Mouse (Mus musculus) heart, postnatal 0 days (tissue): ENCODE measurements around the gene Pvalb. TPM values are rescaled to one million over a fixed set of nuclear protein-coding genes. Genes with fewer than 3 reads are reported as not detected.

ENCODE experiments used
- ATAC-seq: fragments of 200-750 bp; cut with Nextera tagmentation; 2 replicates; pipeline ENCODE4 v1.8.0; 2017; ENCODE audit warnings: low read depth, moderate number of reproducible peaks, moderate library complexity; ENCODE audit not compliant: insufficient read depth
- DNase-seq: peaks from one replicate; pipeline ENCODE4 v3.0.0-alpha.2; 2016; ENCODE audit warnings: low spot score
- H3K27ac ChIP-seq: fragments of 300-500 bp; sonication (generic); 2 replicates; pipeline ENCODE4 v1.5.1; 2014; ENCODE audit warnings: low read depth, mild to moderate bottlenecking
- H3K27me3 ChIP-seq: fragments of 300-500 bp; sonication (generic); 2 replicates; pipeline ENCODE4 v1.6.1; 2014; ENCODE audit warnings: low read length, mixed read lengths; ENCODE audit not compliant: control insufficient read depth, insufficient read depth
- H3K36me3 ChIP-seq: fragments of 300-500 bp; sonication (generic); replicated peaks from 2 replicates; pipeline ENCODE4 v1.6.1; 2014; ENCODE audit warnings: low read length, mixed read lengths; ENCODE audit not compliant: control insufficient read depth, insufficient read depth
- H3K4me1 ChIP-seq: fragments of 300-500 bp; sonication (generic); 2 replicates; pipeline ENCODE4 v1.6.1; 2014; ENCODE audit warnings: antibody characterized with exemption; ENCODE audit not compliant: control insufficient read depth, insufficient read depth
- H3K4me2 ChIP-seq: fragments of 300-500 bp; sonication (generic); 2 replicates; pipeline ENCODE4 v1.6.1; 2014; ENCODE audit warnings: low read depth, mild to moderate bottlenecking, low read length, moderate library complexity
- H3K4me3 ChIP-seq: fragments of 300-500 bp; sonication (generic); 2 replicates; pipeline ENCODE4 v1.5.1; 2014; ENCODE audit warnings: low read depth, low read length
- H3K9ac ChIP-seq: fragments of 300-500 bp; sonication (generic); replicated peaks from 2 replicates; pipeline ENCODE4 v1.6.1; 2014; ENCODE audit warnings: low read depth, low read length, mixed read lengths
- H3K9me3 ChIP-seq: fragments of 300-500 bp; sonication (generic); replicated peaks from 2 replicates; pipeline ENCODE4 v1.6.1; 2016; ENCODE audit warnings: low read length; ENCODE audit not compliant: control insufficient read depth
- CTCF ChIP-seq: IDR thresholded peaks from 2 replicates; pipeline ENCODE4 v1.5.1; 2016; ENCODE audit warnings: antibody characterized with exemption, control low read depth, low read depth
- EP300 ChIP-seq: IDR thresholded peaks from 2 replicates; pipeline ENCODE4 v1.6.1; 2016; ENCODE audit warnings: antibody characterized with exemption, low read depth
- WGBS: fragments of 180-500 bp; shearing (Covaris S2); extraction: QIAGEN DNeasy Blood & Tissue Kit; methylation state at CpG from one replicate; pipeline ENCODE4 v1.1.7; 2014; 5-methylcytosine and 5-hydroxymethylcytosine counted together
- polyA plus RNA-seq: library from polyadenylated mRNA; unstranded; fragments of >200 nt; fragmentation: Nextera tagmentation; extraction: Ambion mirVana; gene quantifications from 2 replicates; pipeline ENCODE4 v1.2.1, GENCODE M21; 2015
- total RNA-seq: library from RNA; depleted of rRNA; stranded (reverse); fragments of >200 nt; gene quantifications from 2 replicates; pipeline ENCODE4 v1.2.3, GENCODE M21; 2014; ENCODE audit warnings: low replicate concordance; rRNA removed

The Pvalb gene
- total and polyA plus RNA-seq, 2 experiments from 2014 or later = 1.9 TPM; not detected in 1

GRCm38 (mm10) chr15:78157330-78157729 lies 48.9 kb downstream of the Pvalb start:
- Histone ChIP-seq H3K27me3 (no peaks in the 10 kb centered on the region), H3K36me3 (no peaks in the 10 kb centered on the region), H3K9me3 (no peaks in the 10 kb centered on the region), H3K4me2 (no peak overlapping the region), H3K9ac (no peak overlapping the region), H3K4me3 (no peak overlapping the region), H3K4me1 (no peaks in the 10 kb centered on the region), H3K27ac (no peak overlapping the region)
- DNase-seq = no peak
- TF ChIP-seq CTCF (no peak), EP300 (no peak)
- WGBS = 73% methylated on average over 8 of the region's 8 CpGs
- ATAC-seq = no peak

DNA sequence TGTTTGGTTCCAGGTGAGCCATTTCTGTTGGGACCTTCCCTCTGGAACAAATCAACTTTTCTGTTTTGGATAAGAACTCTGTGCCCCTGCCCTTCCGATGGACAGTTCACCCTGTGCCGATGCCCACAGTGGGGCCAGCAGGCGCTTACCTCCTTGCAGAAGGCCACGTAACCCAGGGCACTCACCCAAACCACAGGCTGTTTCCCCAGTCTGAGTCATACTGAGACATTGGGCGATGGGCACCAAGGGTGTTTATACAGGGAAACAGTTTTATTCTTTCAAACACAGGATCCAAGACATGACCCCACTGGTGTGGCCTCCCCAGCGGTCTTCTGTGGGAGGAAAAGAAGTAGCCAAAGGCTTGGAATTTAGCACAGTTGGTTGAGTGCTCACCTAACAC lies 50.8 kb downstream of the Pvalb start:
- Histone ChIP-seq H3K4me1 (no peaks in the 10 kb centered on the region), H3K27ac (no peak overlapping the region), H3K9me3 (no peaks in the 10 kb centered on the region), H3K4me2 (no peak overlapping the region), H3K36me3 (no peaks in the 10 kb centered on the region), H3K4me3 (no peak overlapping the region), H3K27me3 (no peaks in the 10 kb centered on the region), H3K9ac (no peak overlapping the region)
- ATAC-seq (no peak), DNase-seq (no peak)
- WGBS = 80% methylated on average over 6 of the region's 6 CpGs
- TF ChIP-seq CTCF (no peak), EP300 (no peak)

- Histone ChIP-seq H3K27me3 (no peaks in the 10 kb centered on the region), H3K9me3 (no peaks in the 10 kb centered on the region), H3K36me3 (no peaks in the 10 kb centered on the region), H3K4me3 (no peak overlapping the region), H3K9ac (no peak overlapping the region), H3K27ac (no peak overlapping the region), H3K4me1 (no peaks in the 10 kb centered on the region), H3K4me2 (no peak overlapping the region)
- TF ChIP-seq EP300 = no peak
- no peak for TF ChIP-seq CTCF
- ATAC-seq (no peak), DNase-seq (no peak)
- WGBS = 52% methylated on average over 11 of the region's 11 CpGs
Observed at GRCm38 (mm10) chr15:78153045-78153775, 53.0 kb downstream of the Pvalb start.

- Histone ChIP-seq H3K9ac (no peak overlapping the region), H3K4me2 (no peak overlapping the region), H3K9me3 (no peaks in the 10 kb centered on the region), H3K4me3 (no peak overlapping the region), H3K27me3 (no peaks in the 10 kb centered on the region), H3K27ac (no peak overlapping the region), H3K4me1 (no peaks in the 10 kb centered on the region), H3K36me3 (no peaks in the 10 kb centered on the region)
- TF ChIP-seq CTCF = no peak
- no peak for TF ChIP-seq EP300
- DNase-seq (no peak), ATAC-seq (no peak)
- WGBS = 67% methylated on average over 7 of the region's 7 CpGs
Observed at GRCm38 (mm10) chr15:78148565-78148964, 57.6 kb downstream of the Pvalb start.

Other genes starting within 250 kb of the Pvalb start
- 1.0 and 1.2 TPM in 2 replicates for gene Foxred2, start 249.7 kb downstream of the Pvalb start, total RNA-seq
- gene Foxred2, start 249.7 kb downstream of the Pvalb start, polyA plus RNA-seq = 0.12 and 0.16 TPM in 2 replicates
- gene Eif3d, start 235.6 kb downstream of the Pvalb start, total RNA-seq = 99.5 and 110 TPM in 2 replicates
- gene Eif3d, start 235.6 kb downstream of the Pvalb start, polyA plus RNA-seq = 80.0 and 90.6 TPM in 2 replicates
- not detected in 2 replicates for gene Cacng2, start 86.4 kb downstream of the Pvalb start, total RNA-seq
- gene Cacng2, start 86.4 kb downstream of the Pvalb start, polyA plus RNA-seq = not detected in 2 replicates
- gene Ift27, start 32.3 kb downstream of the Pvalb start, total RNA-seq = 14.7 and 18.6 TPM in 2 replicates
- 33.5 and 34.7 TPM in 2 replicates for gene Ift27, start 32.3 kb downstream of the Pvalb start, polyA plus RNA-seq
- 1.3 and 2.3 TPM in 2 replicates for gene Ncf4, start 38.4 kb upstream of the Pvalb start, total RNA-seq
- 1.5 and 2.2 TPM in 2 replicates for gene Ncf4, start 38.4 kb upstream of the Pvalb start, polyA plus RNA-seq
- 0.50 and 6.0 TPM in 2 replicates for gene Csf2rb2, start 99.3 kb upstream of the Pvalb start, total RNA-seq
- gene Csf2rb2, start 99.3 kb upstream of the Pvalb start, polyA plus RNA-seq = 0.19 and 0.23 TPM in 2 replicates
- 3.5 and 3.7 TPM in 2 replicates for gene Csf2rb, start 119.4 kb upstream of the Pvalb start, total RNA-seq
- gene Csf2rb, start 119.4 kb upstream of the Pvalb start, polyA plus RNA-seq = 0.77 and 0.79 TPM in 2 replicates
- gene Tex33, start 189.5 kb upstream of the Pvalb start, total RNA-seq = not detected in 2 replicates
- not detected in 2 replicates for gene Tex33, start 189.5 kb upstream of the Pvalb start, polyA plus RNA-seq
- 42.4 and 50.9 TPM in 2 replicates for gene Tst, start 199.5 kb upstream of the Pvalb start, total RNA-seq
- gene Tst, start 199.5 kb upstream of the Pvalb start, polyA plus RNA-seq = 21.9 and 22.0 TPM in 2 replicates
- gene Mpst, start 200.0 kb upstream of the Pvalb start, total RNA-seq = 40.0 and 52.2 TPM in 2 replicates
- gene Mpst, start 200.0 kb upstream of the Pvalb start, polyA plus RNA-seq = 1.1 and 1.2 TPM in 2 replicates
- gene Kctd17, start 222.2 kb upstream of the Pvalb start, total RNA-seq = 38.4 and 49.8 TPM in 2 replicates
- 15.7 and 17.8 TPM in 2 replicates for gene Kctd17, start 222.2 kb upstream of the Pvalb start, polyA plus RNA-seq